Mouse (Mus musculus) bone marrow, adult 2 months (tissue): ENCODE results near the gene Elmo2. TPM values are rescaled to one million over a fixed set of nuclear protein-coding genes. Genes with fewer than 3 reads are reported as not detected.
A peak's percentile ranks its signal among the peaks of the same experiment; 100 is the strongest.

ENCODE experiments used
- H3K27ac ChIP-seq: fragments of 200-500 bp; 2 replicates; pipeline ENCODE4 v1.5.1; 2012; ENCODE audit warnings: low read depth, mild to moderate bottlenecking, control low read depth, inconsistent platforms, low read length; ENCODE audit not compliant: control insufficient read depth, poor library complexity, insufficient read depth
- H3K4me1 ChIP-seq: fragments of 200-500 bp; 2 replicates; pipeline ENCODE4 v1.6.1; 2011; ENCODE audit warnings: low read length; ENCODE audit not compliant: control insufficient read depth, insufficient read depth
- H3K4me3 ChIP-seq: fragments of 200-500 bp; replicated peaks from 2 replicates; pipeline ENCODE3; 2011; ENCODE audit warnings: mild to moderate bottlenecking, low read depth, low read length, control low read depth; ENCODE audit not compliant: control insufficient read depth
- CTCF ChIP-seq: fragments of 200-500 bp; IDR thresholded peaks from 2 replicates; pipeline ENCODE4 v1.5.1; 2011; ENCODE audit warnings: low read length, control low read depth; ENCODE audit not compliant: control insufficient read depth, insufficient read depth
- POLR2A ChIP-seq: fragments of 200-500 bp; IDR thresholded peaks from 2 replicates; pipeline ENCODE4 v1.6.1; 2011; ENCODE audit warnings: low read depth, mild to moderate bottlenecking, control low read depth, low read length, borderline replicate concordance; ENCODE audit not compliant: control insufficient read depth
- WGBS: fragments of 180-500 bp; shearing (Covaris S2); methylation state at CpG from one replicate; pipeline ENCODE4 v1.1.7; 2018; 5-methylcytosine and 5-hydroxymethylcytosine counted together
- polyA plus RNA-seq: library from polyadenylated mRNA; stranded (reverse); fragments of >200 nt; gene quantifications from 2 replicates; pipeline ENCODE4 v1.2.4, GENCODE M21; 2011; ENCODE audit warnings: low replicate concordance; ENCODE audit not compliant: missing spikeins, insufficient read depth, insufficient read length

Gene Elmo2
- polyA plus RNA-seq, 1 experiment, result 29.8 TPM

GRCm38 (mm10) chr2:165253867-165254266 is 72.4 kb downstream of the Elmo2 start:
- WGBS, result 63% methylated on average over 10 of the region's 10 CpGs
- Histone ChIP-seq H3K4me1 (peaks cover 2% of the 10 kb centered on the region; the same call in 1 of the 2 replicates), H3K4me3 (no peak overlapping the region), H3K27ac (no peak overlapping the region)
- TF ChIP-seq CTCF (no peak), POLR2A (no peak)

GRCm38 (mm10) chr2:165253269-165253668 is 73.0 kb downstream of the Elmo2 start:
- peaks cover 2% of the 10 kb centered on the region; the same call in 1 of the 2 replicates for H3K4me1 ChIP-seq
- WGBS, result 76% methylated on average over 8 of the region's 8 CpGs
- H3K4me3 ChIP-seq, result no peak overlapping the region
- TF ChIP-seq CTCF (no peak), POLR2A (no peak)
- no peak overlapping the region for H3K27ac ChIP-seq

- H3K27ac ChIP-seq, result no peak overlapping the region
- WGBS, result 82% methylated on average over 9 of the region's 9 CpGs
- H3K4me1 ChIP-seq, result peaks cover 2% of the 10 kb centered on the region; the same call in 1 of the 2 replicates
- no peak for TF ChIP-seq POLR2A
- no peak for TF ChIP-seq CTCF
- no peak overlapping the region for H3K4me3 ChIP-seq
Observed at GRCm38 (mm10) chr2:165252801-165253200, 73.5 kb downstream of the Elmo2 start.

- 77% methylated on average over 8 of the region's 8 CpGs for WGBS
- TF ChIP-seq POLR2A, result no peak
- no peak for TF ChIP-seq CTCF
- Histone ChIP-seq H3K4me3 (no peak overlapping the region), H3K4me1 (peaks cover 2% of the 10 kb centered on the region; the same call in 1 of the 2 replicates), H3K27ac (no peak overlapping the region)
Observed at GRCm38 (mm10) chr2:165252381-165252780, 73.9 kb downstream of the Elmo2 start.

GRCm38 (mm10) chr2:165250903-165251302 is 75.4 kb downstream of the Elmo2 start:
- Histone ChIP-seq H3K4me3 (no peak overlapping the region), H3K27ac (no peak overlapping the region), H3K4me1 (peaks cover 2% of the 10 kb centered on the region; the same call in 1 of the 2 replicates)
- no peak for TF ChIP-seq POLR2A
- peak; percentile 33; the same call in 1 of the 2 replicates for TF ChIP-seq CTCF
- WGBS, result 0% methylated on average over 1 of the region's 1 CpGs

GRCm38 (mm10) chr2:165248967-165249366 is 77.3 kb downstream of the Elmo2 start:
- no peak overlapping the region for H3K27ac ChIP-seq
- WGBS, result 59% methylated on average over 3 of the region's 3 CpGs
- H3K4me1 ChIP-seq, result peaks cover 2% of the 10 kb centered on the region; the same call in 1 of the 2 replicates
- H3K4me3 ChIP-seq, result no peak overlapping the region
- TF ChIP-seq CTCF (no peak), POLR2A (no peak)

GRCm38 (mm10) chr2:165246349-165246748 is 79.9 kb downstream of the Elmo2 start:
- H3K27ac ChIP-seq, result no peak overlapping the region
- H3K4me1 ChIP-seq, result peaks cover 2% of the 10 kb centered on the region; the same call in 1 of the 2 replicates
- H3K4me3 ChIP-seq, result no peak overlapping the region
- 74% methylated on average over 11 of the region's 11 CpGs for WGBS
- TF ChIP-seq CTCF, result no peak
- no peak for TF ChIP-seq POLR2A

GRCm38 (mm10) chr2:165243122-165243720 is 83.1 kb downstream of the Elmo2 start:
- 35% methylated on average over 11 of the region's 11 CpGs for WGBS
- H3K27ac ChIP-seq, result no peak overlapping the region
- TF ChIP-seq POLR2A (no peak), CTCF (no peak)

GRCm38 (mm10) chr2:165242575-165242974 is 83.7 kb downstream of the Elmo2 start:
- Histone ChIP-seq H3K4me1 (no peaks in the 10 kb centered on the region), H3K4me3 (no peak overlapping the region), H3K27ac (no peak overlapping the region)
- 16% methylated on average over 13 of the region's 13 CpGs for WGBS
- TF ChIP-seq CTCF (no peak), POLR2A (no peak)

More at GRCm38 (mm10) chr2:165243122-165243720, 83.1 kb downstream of the Elmo2 start:
- no peak overlapping the region for H3K4me3 ChIP-seq
- H3K4me1 ChIP-seq, result no peaks in the 10 kb centered on the region
